Mouse (Mus musculus): ENCODE measurements around the gene Tstd3. TPM values are rescaled to one million over a fixed set of nuclear protein-coding genes. Genes with fewer than 3 reads are reported as not detected.
A peak's percentile ranks its signal among the peaks of the same experiment; 100 is the strongest.

The Tstd3 gene
- total and polyA plus RNA-seq, 3 experiments, result 11.7 to 18.5 TPM; not detected in 1

DNA sequence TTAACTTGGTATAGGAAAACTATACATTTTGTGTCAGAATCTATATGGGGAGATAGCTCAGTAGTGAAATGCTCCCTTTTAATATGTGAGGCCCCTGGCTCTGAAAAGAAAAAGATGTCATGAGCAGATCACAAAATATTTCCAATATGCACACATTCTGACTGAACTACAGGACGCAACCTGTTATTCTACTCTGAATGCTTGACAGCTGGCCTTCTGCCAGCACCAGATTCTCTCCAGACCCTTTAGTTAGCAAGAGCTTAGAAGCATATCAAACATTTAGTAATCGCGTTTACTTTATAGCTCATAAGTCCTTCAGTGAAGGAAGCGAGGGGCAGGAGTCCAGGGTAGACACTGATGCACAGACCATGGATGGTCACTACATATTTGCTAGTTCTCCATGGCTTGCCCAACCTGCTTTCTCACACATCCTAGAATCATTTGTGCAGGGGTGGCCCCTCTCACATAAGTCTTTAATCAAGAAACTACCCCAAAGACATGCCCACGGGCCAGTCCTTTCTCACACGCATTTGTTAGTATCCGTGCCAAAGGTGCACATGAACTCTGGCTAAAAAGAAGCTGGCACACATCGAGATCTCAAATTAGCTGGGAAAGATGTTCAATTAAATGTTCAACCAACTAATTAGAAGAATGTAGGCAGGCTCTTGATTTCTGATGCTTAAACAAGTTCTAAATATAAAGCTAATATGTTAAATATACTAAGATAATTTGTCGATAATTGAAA is 5.4 kb downstream of the Tstd3 start:
- Histone ChIP-seq H3K4me3 (ENCODE audit: control insufficient read depth in 1 of 2, insufficient read depth in 1 of 2, low read depth in 2 of 2, low read length in 2 of 2) (no peak overlapping the region), H3K79me2 (ENCODE audit: control insufficient read depth, insufficient read depth, low read length, poor library complexity) (no peaks in the 10 kb centered on the region), H3K27me3 (ENCODE audit: control insufficient read depth in 1 of 2, insufficient read depth in 2 of 2, low read length in 2 of 2) (no peaks in the 10 kb centered on the region), H3K9ac (ENCODE audit: control insufficient read depth, low read depth, low read length, poor library complexity, severe bottlenecking) (no peak overlapping the region), H3K27ac (ENCODE audit: control insufficient read depth, low read depth, low read length) (no peak overlapping the region), H3K36me3 (ENCODE audit: control insufficient read depth in 1 of 2, insufficient read depth in 2 of 2, low read length in 2 of 2) (peaks cover 0 to 3% of the 10 kb centered on the region in 2 experiments; a peak in 2 of 4 replicates), H3K9me3 (replicated peaks; ENCODE audit: insufficient read depth, low read length) (no peaks in the 10 kb centered on the region), H3K4me1 (ENCODE audit: control insufficient read depth in 1 of 2, insufficient read depth in 2 of 2, low read length in 2 of 2) (peaks cover 0 to 3% of the 10 kb centered on the region in 2 experiments; a peak in 2 of 4 replicates)
- no peak for DNase-seq (ENCODE audit: low read depth, low spot score)
- TF ChIP-seq RAD21 (IDR thresholded peaks at IDR 0.05; ENCODE audit: low read depth, low read length), result no peak

DNA sequence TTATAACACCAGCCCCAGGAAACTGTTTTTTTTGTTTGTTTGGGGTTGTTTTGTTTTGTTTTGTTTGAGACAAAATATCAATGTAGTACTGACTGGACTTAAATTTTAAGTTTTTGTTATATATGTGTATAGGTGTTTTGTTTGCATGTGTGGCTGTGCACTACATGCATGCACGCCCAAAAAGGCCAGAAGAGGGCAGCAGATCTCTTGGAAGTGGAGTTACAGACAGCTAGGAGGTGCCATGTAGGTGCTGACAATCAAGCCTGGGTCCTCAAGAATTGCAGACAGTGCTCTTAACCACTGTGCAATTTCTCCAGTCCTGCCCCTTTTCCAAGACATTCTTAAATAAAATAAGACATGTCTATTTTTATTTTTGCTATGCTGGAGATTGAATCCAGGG is 8.2 kb downstream of the Tstd3 start:
- H3K9me3 ChIP-seq (replicated peaks; ENCODE audit: insufficient read depth, low read length), result no peaks in the 10 kb centered on the region
- H3K9ac ChIP-seq (ENCODE audit: control insufficient read depth, low read depth, low read length, poor library complexity, severe bottlenecking), result no peak overlapping the region
- no peaks in the 10 kb centered on the region for H3K27me3 ChIP-seq (ENCODE audit: control insufficient read depth in 1 of 2, insufficient read depth in 2 of 2, low read length in 2 of 2)
- H3K4me1 ChIP-seq (ENCODE audit: control insufficient read depth in 1 of 2, insufficient read depth in 2 of 2, low read length in 2 of 2), result peaks cover 5 to 6% of the 10 kb centered on the region in 2 experiments; a peak in 3 of 4 replicates
- peaks cover 0 to 6% of the 10 kb centered on the region in 2 experiments; a peak in 3 of 4 replicates for H3K36me3 ChIP-seq (ENCODE audit: control insufficient read depth in 1 of 2, insufficient read depth in 2 of 2, low read length in 2 of 2)
- TF ChIP-seq SIN3A (IDR thresholded peaks at IDR 0.05; ENCODE audit: low read length), result no peak
- TF ChIP-seq SMC3 (IDR thresholded peaks at IDR 0.05; ENCODE audit: low read depth, low read length), result peak; percentile 43
- TF ChIP-seq CTCF (IDR thresholded peaks at IDR 0.05 in 2 of 3, conservative IDR thresholded peaks at IDR 0.05 in 1 of 3; ENCODE audit: control insufficient read depth in 1 of 3, insufficient read depth in 1 of 3, low read depth in 2 of 3, low read length in 3 of 3, poor library complexity in 1 of 3, severe bottlenecking in 1 of 3), result peak; percentile 22 to 53 (median 51); a peak in 5 of 6 replicates
- peak; percentile 37 for TF ChIP-seq RAD21 (IDR thresholded peaks at IDR 0.05; ENCODE audit: low read depth, low read length)
- H3K27ac ChIP-seq (ENCODE audit: control insufficient read depth, low read depth, low read length), result no peak overlapping the region
- DNase-seq (ENCODE audit: low read depth, low spot score), result peak; percentile 56
- H3K79me2 ChIP-seq (ENCODE audit: control insufficient read depth, insufficient read depth, low read length, poor library complexity), result no peaks in the 10 kb centered on the region
- no peak overlapping the region for H3K4me3 ChIP-seq (ENCODE audit: control insufficient read depth in 1 of 2, insufficient read depth in 1 of 2, low read depth in 2 of 2, low read length in 2 of 2)

DNA sequence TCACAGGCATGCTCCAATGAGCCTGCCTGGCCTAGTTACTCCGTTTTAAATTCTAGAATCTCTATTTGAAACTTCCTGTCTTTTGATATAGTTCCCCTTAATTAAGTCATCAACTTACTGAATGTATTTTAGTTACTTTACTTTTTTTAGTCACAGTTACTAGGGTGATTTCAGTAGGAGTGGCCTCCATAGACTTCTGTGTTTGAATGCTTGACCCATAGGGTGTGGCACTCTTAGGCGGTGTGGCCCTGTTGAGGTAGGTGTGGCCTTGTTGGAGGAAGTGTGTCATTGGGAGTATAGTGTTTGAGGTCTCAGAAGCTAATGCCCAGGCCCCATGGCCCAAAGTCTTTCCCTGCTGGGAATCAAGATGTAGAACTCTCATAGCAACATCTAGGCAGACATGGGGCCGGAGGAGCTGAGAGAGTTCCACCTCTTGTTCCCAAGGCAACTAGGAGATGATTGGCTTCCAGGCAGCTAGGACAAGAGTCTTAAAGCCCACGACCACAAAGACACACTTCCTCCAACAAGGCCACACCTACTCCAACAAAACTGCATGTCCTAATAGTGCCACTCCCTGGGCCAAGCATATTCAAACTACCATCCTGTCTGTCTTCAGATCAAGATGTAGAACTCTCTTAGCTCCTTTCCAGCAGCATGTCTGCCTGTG is 11.8 kb downstream of the Tstd3 start:
- Histone ChIP-seq H3K4me1 (ENCODE audit: control insufficient read depth in 1 of 2, insufficient read depth in 2 of 2, low read length in 2 of 2) (peaks cover 6 to 7% of the 10 kb centered on the region in 2 experiments; a peak in 3 of 4 replicates), H3K4me3 (ENCODE audit: control insufficient read depth in 1 of 2, insufficient read depth in 1 of 2, low read depth in 2 of 2, low read length in 2 of 2) (peak overlapping the region in 1 of 2 experiments; percentile 10; a peak in 1 of 4 replicates), H3K27ac (ENCODE audit: control insufficient read depth, low read depth, low read length) (peak overlapping the region; percentile 77), H3K9ac (ENCODE audit: control insufficient read depth, low read depth, low read length, poor library complexity, severe bottlenecking) (peak overlapping the region; percentile 24; the same call in 1 of the 2 replicates), H3K9me3 (replicated peaks; ENCODE audit: insufficient read depth, low read length) (no peaks in the 10 kb centered on the region), H3K36me3 (ENCODE audit: control insufficient read depth in 1 of 2, insufficient read depth in 2 of 2, low read length in 2 of 2) (peaks cover 0 to 6% of the 10 kb centered on the region in 2 experiments; a peak in 3 of 4 replicates), H3K79me2 (ENCODE audit: control insufficient read depth, insufficient read depth, low read length, poor library complexity) (no peaks in the 10 kb centered on the region), H3K27me3 (ENCODE audit: control insufficient read depth in 1 of 2, insufficient read depth in 2 of 2, low read length in 2 of 2) (no peaks in the 10 kb centered on the region)
- DNase-seq (ENCODE audit: low read depth, low spot score), result peak; percentile 92
- TF ChIP-seq POLR2A (IDR thresholded peaks at IDR 0.05; ENCODE audit: control insufficient read depth in 1 of 2, insufficient read depth in 1 of 2, low read depth in 1 of 2, low read length in 2 of 2, poor library complexity in 1 of 2) (peak in 1 of 2 experiments; percentile 51; a peak in 1 of 4 replicates), MXI1 (IDR thresholded peaks at IDR 0.05; ENCODE audit: low read depth, low read length) (peak; percentile 46; the same call in 1 of the 2 replicates), NRF1 (IDR thresholded peaks at IDR 0.05; ENCODE audit: insufficient read depth, low read depth, low read length, poor library complexity, severe bottlenecking) (no peak), ZMIZ1 (IDR thresholded peaks at IDR 0.05; ENCODE audit: low read depth, low read length) (peak; percentile 54; the same call in 1 of the 2 replicates), SIN3A (IDR thresholded peaks at IDR 0.05; ENCODE audit: low read length) (peak; percentile 21; the same call in 1 of the 2 replicates), ELF1 (IDR thresholded peaks at IDR 0.05; ENCODE audit: low read depth, low read length) (0 out of 2 replicates have a peak, but pooled peaks have one; percentile 2), MAX (IDR thresholded peaks at IDR 0.05; ENCODE audit: low read length) (0 out of 2 replicates have a peak, but pooled peaks have one; percentile 41), ZNF384 (IDR thresholded peaks at IDR 0.05; ENCODE audit: low read depth, low read length) (no peak), POLR2AphosphoS2 (IDR thresholded peaks at IDR 0.05; ENCODE audit: low read length) (no peak), POLR2AphosphoS5 (IDR thresholded peaks at IDR 0.05; ENCODE audit: borderline replicate concordance, low read depth, low read length) (no peak), NELFE (IDR thresholded peaks at IDR 0.05; ENCODE audit: low read depth, low read length) (peak; percentile 47; the same call in 1 of the 2 replicates), UBTF (IDR thresholded peaks at IDR 0.05; ENCODE audit: borderline replicate concordance, insufficient read depth, low read depth, low read length) (no peak), E2F4 (IDR thresholded peaks at IDR 0.05; ENCODE audit: borderline replicate concordance, low read depth, low read length) (no peak), EP300 (IDR thresholded peaks at IDR 0.05; ENCODE audit: low read depth in 1 of 2, low read length in 2 of 2) (no peak), TBP (IDR thresholded peaks at IDR 0.05; ENCODE audit: low read depth, low read length) (peak; percentile 55; the same call in 1 of the 2 replicates), TAL1 (IDR thresholded peaks at IDR 0.05; ENCODE audit: low read length) (no peak), MYC (IDR thresholded peaks at IDR 0.05; ENCODE audit: low read depth, low read length) (no peak), ETS1 (IDR thresholded peaks at IDR 0.05; ENCODE audit: low read depth, low read length) (peak; percentile 43; the same call in 1 of the 2 replicates)

Data from MEL (cell line).